Mouse (Mus musculus): ENCODE data around the gene Ccdc124.
"Not testable (repeated sequence)": the region's sequence is repeated elsewhere in the genome, so short reads cannot be mapped to it uniquely, and the experiment has no call there.

Ccdc124 gene

GRCm38 (mm10) chr8:70845108-70845507 lies 28.6 kb downstream of the Ccdc124 start:
- DNase-seq (ENCODE audit: low read depth) = no peak

GRCm38 (mm10) chr8:70844523-70844922 lies 29.2 kb downstream of the Ccdc124 start:
- DNase-seq (ENCODE audit: low read depth) = peak; percentile 92

- DNase-seq (ENCODE audit: low read depth) = no peak
Measured at GRCm38 (mm10) chr8:70843941-70844340, 29.8 kb downstream of the Ccdc124 start.

- DNase-seq (ENCODE audit: low read depth) = no peak
Measured at GRCm38 (mm10) chr8:70843214-70843773, 30.4 kb downstream of the Ccdc124 start.

- no peak for DNase-seq (ENCODE audit: low read depth)
Measured at GRCm38 (mm10) chr8:70842484-70842883, 31.3 kb downstream of the Ccdc124 start.

- peak; percentile 92 for DNase-seq (ENCODE audit: low read depth)
Measured at GRCm38 (mm10) chr8:70841147-70842072, 32.3 kb downstream of the Ccdc124 start.

- no peak for DNase-seq (ENCODE audit: low read depth)
Measured at GRCm38 (mm10) chr8:70840590-70840989, 33.1 kb downstream of the Ccdc124 start.

- DNase-seq (ENCODE audit: low read depth) = peak; percentile 100
Measured at GRCm38 (mm10) chr8:70839408-70840351, 34.1 kb downstream of the Ccdc124 start, which contains the start of gene Arrdc2. Gene Arrdc2, minus strand, starts transcription at chr8:70839720.

GRCm38 (mm10) chr8:70838654-70839407 lies 34.9 kb downstream of the Ccdc124 start:
- DNase-seq (ENCODE audit: low read depth) = no peak

GRCm38 (mm10) chr8:70836666-70837065 lies 37.1 kb downstream of the Ccdc124 start:
- no peak for DNase-seq (ENCODE audit: low read depth)

GRCm38 (mm10) chr8:70834071-70834470 lies 39.7 kb downstream of the Ccdc124 start:
- no peak for DNase-seq (ENCODE audit: low read depth)

GRCm38 (mm10) chr8:70833520-70833919 lies 40.2 kb downstream of the Ccdc124 start:
- DNase-seq (ENCODE audit: low read depth) = no peak

- DNase-seq (ENCODE audit: low read depth) = peak; percentile 82
Measured at GRCm38 (mm10) chr8:70833018-70833482, 40.7 kb downstream of the Ccdc124 start.

GRCm38 (mm10) chr8:70832371-70832770 lies 41.4 kb downstream of the Ccdc124 start:
- no peak for DNase-seq (ENCODE audit: low read depth)

GRCm38 (mm10) chr8:70831517-70831916 lies 42.2 kb downstream of the Ccdc124 start:
- no peak for DNase-seq (ENCODE audit: low read depth)

- no peak for DNase-seq (ENCODE audit: low read depth)
Measured at GRCm38 (mm10) chr8:70827796-70828195, 45.9 kb downstream of the Ccdc124 start.

GRCm38 (mm10) chr8:70827010-70827409 lies 46.7 kb downstream of the Ccdc124 start:
- peak; percentile 49 for DNase-seq (ENCODE audit: low read depth)

GRCm38 (mm10) chr8:70825816-70826215 lies 47.9 kb downstream of the Ccdc124 start:
- DNase-seq (ENCODE audit: low read depth) = no peak

GRCm38 (mm10) chr8:70823802-70824201 lies 49.9 kb downstream of the Ccdc124 start:
- no peak for DNase-seq (ENCODE audit: low read depth)

GRCm38 (mm10) chr8:70822594-70822993 lies 51.1 kb downstream of the Ccdc124 start:
- not testable (repeated sequence) for DNase-seq (ENCODE audit: low read depth)

- DNase-seq (ENCODE audit: low read depth) = no peak
Measured at GRCm38 (mm10) chr8:70821992-70822391, 51.7 kb downstream of the Ccdc124 start.
